Mouse (Mus musculus): ENCODE data around the gene Dnajb1. TPM values are rescaled to one million over a fixed set of nuclear protein-coding genes. Genes with fewer than 3 reads are reported as not detected.
A peak's percentile ranks its signal among the peaks of the same experiment; 100 is the strongest.

Dnajb1 gene
- 41.2 and 46.6 TPM in 2 replicates for total RNA-seq (2014; rRNA removed)
- polyA plus RNA-seq (2015; fragmentation: Nextera tagmentation; extraction: Ambion mirVana), result 40.7 and 65.1 TPM in 2 replicates

DNA sequence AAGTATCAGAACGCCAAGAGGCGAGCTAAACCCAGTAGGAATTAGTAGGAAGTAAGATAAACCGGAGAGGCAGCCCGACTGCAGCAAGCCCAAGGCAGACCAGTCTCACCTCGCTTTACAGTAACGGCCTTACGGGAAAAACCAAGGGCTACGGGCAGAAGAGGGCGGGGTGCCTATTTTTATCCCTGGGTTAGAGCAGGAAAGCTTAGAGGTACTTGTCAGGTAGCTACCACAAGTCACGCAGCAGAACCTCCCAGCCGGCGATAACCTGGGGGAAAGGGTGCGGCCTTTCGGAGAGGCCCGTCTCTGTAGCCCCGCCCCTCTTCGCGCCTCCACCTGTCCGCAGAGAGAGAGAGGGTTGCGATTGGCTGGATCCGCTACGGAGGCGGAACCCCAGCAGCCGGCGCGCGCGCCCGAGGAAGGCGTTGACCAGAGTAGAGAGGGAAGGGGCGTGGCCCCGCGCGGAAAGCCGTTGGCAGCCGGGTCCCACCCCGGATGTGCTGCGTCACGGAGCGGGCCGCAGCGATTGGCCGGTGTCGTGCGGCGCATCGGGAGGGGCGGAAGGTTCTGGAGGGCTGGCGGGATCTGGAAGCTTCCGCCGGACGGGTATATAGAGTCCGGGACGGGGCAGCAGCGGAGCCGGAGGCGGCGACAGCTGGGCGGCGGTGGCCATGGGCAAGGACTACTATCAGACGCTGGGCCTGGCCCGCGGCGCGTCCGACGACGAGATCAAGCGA lies at the start of gene Dnajb1, which contains the start of gene Tecr:
TSS of gene Dnajb1 (plus strand) at position 533 of the 737 bp plus-strand sequence.
TSS of gene Tecr (minus strand) at position 311 of the 737 bp plus-strand sequence.
- Histone ChIP-seq H3K4me1 (ENCODE audit: insufficient read depth) (peaks cover 7% of the 10 kb centered on the region), H3K4me2 (ENCODE audit: low read depth) (peak within 1 kb of the TSS; percentile 63), H3K27me3 (ENCODE audit: insufficient read depth, low read length) (no peaks in the 10 kb centered on the region), H3K4me3 (ENCODE audit: low read depth, low read length) (peak within 1 kb of the TSS; percentile 83), H3K27ac (ENCODE audit: low read depth, low read length) (peak within 1 kb of the TSS; percentile 97), H3K9me3 (ENCODE audit: low read length) (no peaks in the 10 kb centered on the region), H3K9ac (peak within 1 kb of the TSS; percentile 68), H3K36me3 (ENCODE audit: insufficient read depth) (peaks cover 32% of the 10 kb centered on the region)
- DNase-seq (peak; percentile 99), ATAC-seq (peak; percentile 98)
- no peak for TF ChIP-seq CTCF (IDR thresholded peaks at IDR 0.05; ENCODE audit: low read depth)
- WGBS, result 2% methylated on average over 69 of the region's 69 CpGs

DNA sequence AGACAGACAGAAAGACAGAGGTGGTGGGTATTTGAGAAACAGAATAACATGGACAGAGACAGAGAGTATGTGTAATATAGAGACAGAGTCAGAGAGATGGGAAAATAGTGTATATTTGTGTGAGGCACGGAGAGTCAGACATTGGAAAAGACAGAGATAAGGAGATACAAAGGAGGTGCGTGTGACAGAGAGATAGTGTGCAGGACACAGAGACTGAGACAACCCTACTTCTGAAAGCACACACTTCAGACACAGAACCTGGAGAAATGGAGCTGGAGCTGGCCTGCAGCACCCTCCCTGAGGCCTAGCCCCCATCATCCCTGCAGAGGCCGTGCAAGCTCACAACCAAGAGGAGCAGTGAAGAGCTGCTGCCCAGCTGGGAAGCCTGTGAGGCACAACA lies 45.3 kb upstream of the Dnajb1 start:
- no peak overlapping the region for H3K4me3 ChIP-seq (ENCODE audit: low read depth, low read length)
- H3K36me3 ChIP-seq (ENCODE audit: insufficient read depth), result no peaks in the 10 kb centered on the region
- TF ChIP-seq CTCF (IDR thresholded peaks at IDR 0.05; ENCODE audit: low read depth), result no peak
- no peaks in the 10 kb centered on the region for H3K27me3 ChIP-seq (ENCODE audit: insufficient read depth, low read length)
- peaks cover 4% of the 10 kb centered on the region; the same call in 1 of the 2 replicates for H3K4me1 ChIP-seq (ENCODE audit: insufficient read depth)
- 89% methylated on average over 3 of the region's 3 CpGs for WGBS
- no peak for DNase-seq
- no peaks in the 10 kb centered on the region for H3K9me3 ChIP-seq (ENCODE audit: low read length)
- no peak overlapping the region for H3K9ac ChIP-seq
- no peak overlapping the region for H3K4me2 ChIP-seq (ENCODE audit: low read depth)
- H3K27ac ChIP-seq (ENCODE audit: low read depth, low read length), result no peak overlapping the region
- no peak for ATAC-seq

- no peak for TF ChIP-seq CTCF (IDR thresholded peaks at IDR 0.05; ENCODE audit: low read depth)
- DNase-seq (no peak), ATAC-seq (no peak)
- Histone ChIP-seq H3K36me3 (ENCODE audit: insufficient read depth) (no peaks in the 10 kb centered on the region), H3K4me2 (ENCODE audit: low read depth) (no peak overlapping the region), H3K4me3 (ENCODE audit: low read depth, low read length) (no peak overlapping the region), H3K27ac (ENCODE audit: low read depth, low read length) (no peak overlapping the region), H3K27me3 (ENCODE audit: insufficient read depth, low read length) (no peaks in the 10 kb centered on the region), H3K9ac (no peak overlapping the region), H3K9me3 (ENCODE audit: low read length) (no peaks in the 10 kb centered on the region), H3K4me1 (ENCODE audit: insufficient read depth) (peaks cover 6% of the 10 kb centered on the region; the same call in 1 of the 2 replicates)
- WGBS, result 76% methylated on average over 4 of the region's 4 CpGs
These were observed 44.7 kb upstream of the Dnajb1 start for GRCm38 (mm10) chr8:83563246-83563645.

GRCm38 (mm10) chr8:83565731-83566375 lies 42.1 kb upstream of the Dnajb1 start:
- Histone ChIP-seq H3K27ac (ENCODE audit: low read depth, low read length) (no peak overlapping the region), H3K4me1 (ENCODE audit: insufficient read depth) (peaks cover 6% of the 10 kb centered on the region; the same call in 1 of the 2 replicates), H3K4me2 (ENCODE audit: low read depth) (0 out of 2 replicates have a peak overlapping the region, but pooled peaks have one; percentile 82), H3K9me3 (ENCODE audit: low read length) (no peaks in the 10 kb centered on the region), H3K36me3 (ENCODE audit: insufficient read depth) (0 out of 2 replicates have a peak, but pooled peaks cover 8% of the 10 kb centered on the region), H3K4me3 (ENCODE audit: low read depth, low read length) (no peak overlapping the region), H3K9ac (no peak overlapping the region), H3K27me3 (ENCODE audit: insufficient read depth, low read length) (no peaks in the 10 kb centered on the region)
- DNase-seq (no peak), ATAC-seq (no peak)
- TF ChIP-seq CTCF (IDR thresholded peaks at IDR 0.05; ENCODE audit: low read depth), result peak; percentile 41
- 74% methylated on average over 9 of the region's 9 CpGs for WGBS

DNA sequence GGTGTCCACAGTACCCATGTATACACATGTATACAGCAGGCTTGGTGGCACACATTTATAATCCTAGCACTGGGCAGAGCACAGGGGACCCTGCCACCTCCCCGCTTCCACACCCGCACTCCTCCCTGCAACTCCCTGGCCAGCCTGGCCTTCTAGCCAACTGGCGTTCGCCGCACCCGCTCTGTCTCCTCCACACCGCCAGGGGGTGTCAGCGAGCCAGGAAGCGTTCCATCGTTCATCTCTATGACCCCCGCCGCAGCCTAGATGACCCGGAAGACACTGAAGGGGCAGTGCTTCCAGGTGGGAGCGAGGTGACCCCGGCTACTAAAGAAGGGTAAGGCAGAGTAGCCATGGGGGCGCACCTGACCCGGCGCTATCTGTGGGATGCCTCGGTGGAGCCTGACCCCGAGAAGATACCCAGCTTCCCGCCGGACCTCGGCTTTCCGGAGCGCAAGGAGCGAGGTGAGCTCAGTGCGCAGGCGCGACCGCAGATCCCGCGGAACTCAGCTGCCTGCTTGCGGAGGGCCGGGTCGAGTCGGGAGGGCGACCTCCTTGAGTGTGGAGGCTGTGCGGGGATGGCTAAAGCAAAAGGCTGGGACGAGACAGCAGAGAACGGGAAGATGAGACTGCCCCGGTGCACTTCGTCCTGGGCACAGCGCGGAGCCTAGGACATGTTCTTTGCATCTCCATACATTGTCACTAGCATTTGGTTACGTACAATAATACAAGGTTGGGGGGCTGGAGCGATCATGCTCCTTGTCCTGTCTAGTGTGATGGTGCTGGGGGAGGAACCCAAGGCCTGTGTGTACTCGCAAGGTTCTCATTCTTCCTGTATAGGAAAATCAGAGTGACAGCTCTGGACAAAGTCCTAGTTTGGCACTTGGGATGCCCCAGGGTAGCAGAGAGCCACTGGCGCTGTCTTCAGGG lies 41.3 kb upstream of the Dnajb1 start, which contains the start of gene Ndufb7:
TSS of gene Ndufb7 (plus strand) at position 203 of the 927 bp plus-strand sequence.
- TF ChIP-seq CTCF (IDR thresholded peaks at IDR 0.05; ENCODE audit: low read depth), result peak; percentile 99
- WGBS, result under 1% methylated on average over 48 of the region's 48 CpGs
- DNase-seq, result peak; percentile 97
- no peaks in the 10 kb centered on the region for H3K27me3 ChIP-seq (ENCODE audit: insufficient read depth, low read length)
- H3K4me1 ChIP-seq (ENCODE audit: insufficient read depth), result peaks cover 6% of the 10 kb centered on the region; the same call in 1 of the 2 replicates
- peak; percentile 91 for ATAC-seq
- no peaks in the 10 kb centered on the region for H3K9me3 ChIP-seq (ENCODE audit: low read length)
- peak within 1 kb of the TSS; percentile 82 for H3K4me2 ChIP-seq (ENCODE audit: low read depth)
- peak within 1 kb of the TSS; percentile 71 for H3K4me3 ChIP-seq (ENCODE audit: low read depth, low read length)
- H3K27ac ChIP-seq (ENCODE audit: low read depth, low read length), result peak within 1 kb of the TSS; percentile 75
- H3K36me3 ChIP-seq (ENCODE audit: insufficient read depth), result peaks cover 15% of the 10 kb centered on the region; the same call in 1 of the 2 replicates
- H3K9ac ChIP-seq, result peak within 1 kb of the TSS; percentile 61

GRCm38 (mm10) chr8:83567668-83568067 lies 40.3 kb upstream of the Dnajb1 start:
- no peak for DNase-seq
- Histone ChIP-seq H3K36me3 (ENCODE audit: insufficient read depth) (peaks cover 24% of the 10 kb centered on the region), H3K27ac (ENCODE audit: low read depth, low read length) (no peak overlapping the region), H3K4me2 (ENCODE audit: low read depth) (peak overlapping the region; percentile 82), H3K27me3 (ENCODE audit: insufficient read depth, low read length) (no peaks in the 10 kb centered on the region), H3K9ac (peak overlapping the region; percentile 61), H3K4me1 (ENCODE audit: insufficient read depth) (peaks cover 6% of the 10 kb centered on the region; the same call in 1 of the 2 replicates), H3K4me3 (ENCODE audit: low read depth, low read length) (peak overlapping the region; percentile 71), H3K9me3 (ENCODE audit: low read length) (no peaks in the 10 kb centered on the region)
- no peak for ATAC-seq
- WGBS, result 58% methylated on average over 3 of the region's 3 CpGs
- no peak for TF ChIP-seq CTCF (IDR thresholded peaks at IDR 0.05; ENCODE audit: low read depth)

Data from forebrain, postnatal 0 days (tissue).